Mouse (Mus musculus) cerebellum, adult (tissue): ENCODE measurements at regions not wholly inside any gene's neighbourhood (a gene's known extent, or its start where the extent isn't known, plus 50 kb on each side); places are given as distances from the start of the nearest gene placed in this dataset.

Source experiments
- ATAC-seq: cut with Nextera tagmentation; 2 replicates; pipeline ENCODE4 v1.9.2; 2017; ENCODE audit warnings: mild to moderate bottlenecking, moderate library complexity, mixed read lengths; ENCODE audit not compliant: insufficient number of reproducible peaks, low FRiP score, low TSS enrichment

- no peak for ATAC-seq
Observed at GRCm38 (mm10) chr14:36624822-36625221, 343.8 kb downstream of the Ccser2 start.

DNA sequence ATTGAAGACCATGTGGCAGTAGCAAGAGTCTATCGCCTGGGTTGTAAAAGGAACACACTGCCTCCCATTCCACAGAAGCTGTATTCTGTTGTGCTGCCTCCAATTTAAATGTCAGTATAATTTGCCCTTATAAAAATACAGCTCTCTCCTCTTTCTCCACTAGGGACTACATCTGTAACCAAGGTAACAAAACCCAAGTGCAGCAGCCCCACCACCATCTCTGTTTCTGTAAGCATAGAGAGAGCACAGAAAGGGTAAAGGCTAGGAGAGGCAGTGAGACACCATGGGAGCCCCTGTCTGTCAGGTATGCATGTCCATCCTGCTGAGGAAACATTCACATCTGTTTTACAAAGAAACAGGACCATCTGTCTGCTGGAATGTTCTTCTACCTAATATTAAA lies 344.4 kb downstream of the Ccser2 start:
- no peak for ATAC-seq

DNA sequence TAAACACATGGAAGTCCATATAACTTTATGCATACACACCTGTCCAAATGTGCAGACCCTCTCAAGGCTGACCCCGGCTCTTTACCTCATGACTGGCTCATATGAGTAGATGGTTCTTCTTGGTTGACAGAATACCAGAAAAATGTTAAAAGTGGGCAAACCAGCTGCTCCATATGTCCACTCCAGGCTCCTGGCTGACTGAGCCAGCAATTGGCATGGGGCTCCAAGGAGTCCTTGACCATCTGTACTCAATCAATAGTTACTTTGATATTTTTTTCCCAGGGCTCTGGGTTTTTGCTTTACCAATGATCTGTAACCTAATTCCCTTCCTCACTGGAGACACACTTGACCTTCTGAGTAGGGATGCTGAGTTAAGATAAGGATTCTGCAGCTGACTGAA lies 345.5 kb downstream of the Ccser2 start:
- ATAC-seq, result no peak

GRCm38 (mm10) chr14:36618459-36619085 lies 350.0 kb downstream of the Ccser2 start:
- ATAC-seq, result no peak

DNA sequence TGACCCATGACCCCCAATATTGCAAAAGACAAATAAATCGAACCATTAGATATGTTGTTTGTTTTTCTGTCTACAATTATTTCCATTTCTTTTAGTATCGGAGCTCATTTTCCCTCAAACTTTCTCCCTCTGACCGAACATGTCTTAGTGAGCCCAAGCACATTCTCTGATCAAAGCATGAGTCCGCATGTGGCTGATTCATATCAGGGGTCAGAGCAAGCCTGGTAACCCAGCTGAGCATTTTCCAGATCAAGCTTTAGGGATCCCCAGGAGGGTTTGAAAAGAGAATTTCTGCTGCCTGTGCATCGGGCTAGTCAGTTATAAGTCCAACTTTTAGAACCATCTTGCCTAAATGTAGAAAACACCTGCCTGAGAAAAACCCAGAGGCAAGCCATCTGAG lies 350.6 kb downstream of the Ccser2 start:
- no peak for ATAC-seq

GRCm38 (mm10) chr14:36614926-36615325 lies 353.7 kb downstream of the Ccser2 start:
- no peak; the same call in 1 of the 2 replicates for ATAC-seq

GRCm38 (mm10) chr14:36612860-36613259 lies 355.7 kb downstream of the Ccser2 start:
- peak; percentile 10; the same call in 1 of the 2 replicates for ATAC-seq

DNA sequence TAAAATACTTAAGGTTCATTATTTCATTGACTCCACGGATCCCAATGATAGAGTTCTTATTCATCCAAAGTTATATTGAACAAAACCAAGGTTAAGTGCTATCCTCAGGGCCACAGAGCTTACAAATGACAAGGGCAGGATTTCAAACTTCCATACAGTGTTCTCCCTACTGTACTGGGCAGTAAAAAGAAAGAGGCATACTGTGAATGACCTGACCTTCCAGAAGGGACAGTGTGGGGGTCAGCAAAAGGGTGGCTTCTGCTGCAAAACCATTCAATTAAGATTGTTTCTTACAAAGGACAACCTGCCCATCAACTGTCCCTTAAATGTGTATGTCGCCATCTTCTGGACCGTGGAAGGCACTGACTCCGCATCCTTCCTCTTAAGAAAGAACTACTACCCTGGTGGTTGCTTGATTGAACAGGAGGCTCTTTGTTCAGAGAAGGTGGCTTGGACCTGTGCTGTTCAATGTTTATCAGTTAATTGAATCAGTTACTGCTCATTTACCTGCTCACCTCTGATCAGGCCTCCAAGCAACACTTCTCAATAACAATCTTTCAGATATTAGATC lies 384.4 kb downstream of the Ccser2 start:
- ATAC-seq, result no peak

GRCm38 (mm10) chr14:36583338-36584064 lies 385.1 kb downstream of the Ccser2 start:
- no peak for ATAC-seq

DNA sequence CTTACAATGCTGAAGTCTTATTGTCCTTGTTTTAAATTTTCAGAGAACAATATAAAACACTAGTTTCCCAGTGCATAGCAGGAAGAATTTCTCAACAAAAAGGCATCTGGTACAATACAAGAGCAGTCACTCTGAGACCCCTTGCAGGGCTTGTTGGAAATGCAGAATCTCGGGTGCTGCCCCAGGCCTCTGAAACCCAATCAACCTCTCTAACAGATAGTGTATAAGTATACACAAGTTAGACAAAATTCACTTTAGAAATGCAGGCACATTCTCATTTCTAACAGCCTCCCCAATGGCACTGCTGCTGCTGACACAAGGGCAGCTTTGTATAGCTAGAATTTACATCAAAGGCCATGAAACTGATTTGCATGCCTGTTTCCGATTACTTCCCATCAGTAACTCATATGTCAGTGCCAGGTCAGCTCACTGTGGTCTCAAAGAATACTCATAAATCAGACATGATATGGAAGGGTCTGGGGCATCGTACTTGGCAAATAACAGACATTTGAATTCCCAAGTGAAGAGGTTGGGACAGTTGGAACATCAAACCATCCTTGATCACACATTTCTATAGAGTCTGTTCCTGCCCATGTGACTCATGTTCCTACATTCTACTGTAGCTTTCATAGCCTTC lies 405.2 kb downstream of the Ccser2 start:
- no peak for ATAC-seq

DNA sequence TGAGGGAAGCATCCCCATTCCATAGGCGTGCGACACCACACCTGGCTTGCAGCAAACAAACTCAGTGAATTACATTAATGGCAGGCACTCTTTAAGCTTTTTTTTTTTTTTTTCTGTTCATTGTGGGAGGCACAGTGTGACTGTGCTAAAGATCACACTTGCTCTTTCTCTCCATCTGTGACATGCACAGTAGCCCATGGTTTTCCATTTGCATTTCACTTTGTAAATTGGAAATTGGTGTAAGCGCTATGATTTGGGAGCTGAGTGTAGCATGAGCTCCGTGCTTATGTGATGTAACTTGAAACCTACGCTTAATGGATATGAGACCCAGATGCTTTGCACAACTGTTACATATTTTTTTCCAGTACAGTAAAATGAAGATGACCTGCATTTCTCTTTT lies 431.2 kb downstream of the Ccser2 start:
- no peak for ATAC-seq

GRCm38 (mm10) chr14:36527310-36527709 lies 432.6 kb downstream of the 4930474N05Rik start:
- no peak for ATAC-seq

DNA sequence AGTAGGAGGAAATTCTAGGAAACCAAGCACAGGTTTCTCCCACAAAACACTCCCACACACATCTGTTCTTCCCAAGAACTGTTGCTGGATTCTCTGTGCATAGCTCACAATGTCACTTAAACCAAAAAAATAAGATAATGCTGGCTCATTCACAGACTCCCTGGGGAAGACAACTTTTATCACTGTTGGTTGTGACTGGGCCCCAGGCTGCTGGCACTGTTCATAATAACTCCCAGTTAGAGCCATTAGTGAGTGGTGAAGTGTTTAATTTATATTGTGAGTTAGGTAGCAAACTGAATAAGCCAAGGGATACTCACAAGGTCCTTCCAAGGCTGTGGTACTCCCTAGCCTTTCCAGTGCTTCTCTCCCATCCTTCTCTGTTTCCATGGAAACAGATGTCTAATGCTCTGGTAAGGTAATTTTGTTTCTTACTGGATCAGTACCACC lies 430.9 kb downstream of the 4930474N05Rik start:
- ATAC-seq, result no peak

- ATAC-seq, result no peak
Observed at GRCm38 (mm10) chr14:36502076-36502994, 407.6 kb downstream of the 4930474N05Rik start.

DNA sequence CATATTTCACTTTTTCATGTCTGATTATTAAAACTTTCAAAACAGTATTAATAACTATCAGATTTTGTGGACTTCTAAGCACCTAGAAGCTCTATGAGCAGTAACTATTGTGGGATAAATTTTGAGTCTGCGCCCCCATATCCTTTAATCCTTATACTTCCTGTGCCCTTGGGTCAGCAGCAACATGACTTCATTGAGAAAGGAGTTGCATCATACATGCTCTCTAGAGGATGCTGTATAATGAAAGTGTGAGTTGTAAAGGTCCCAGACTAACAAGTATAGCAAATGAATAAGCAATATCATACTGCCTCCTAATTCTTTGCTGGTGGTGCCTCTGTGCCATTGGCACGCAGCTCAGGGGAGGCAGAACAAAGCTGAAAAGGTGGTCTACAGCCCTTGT lies 404.6 kb downstream of the 4930474N05Rik start:
- no peak for ATAC-seq

GRCm38 (mm10) chr14:36485499-36485898 lies 390.8 kb downstream of the 4930474N05Rik start:
- no peak for ATAC-seq

- no peak for ATAC-seq
Observed at GRCm38 (mm10) chr14:36471617-36472016, 376.9 kb downstream of the 4930474N05Rik start.

GRCm38 (mm10) chr14:36470362-36470761 lies 375.6 kb downstream of the 4930474N05Rik start:
- no peak for ATAC-seq

DNA sequence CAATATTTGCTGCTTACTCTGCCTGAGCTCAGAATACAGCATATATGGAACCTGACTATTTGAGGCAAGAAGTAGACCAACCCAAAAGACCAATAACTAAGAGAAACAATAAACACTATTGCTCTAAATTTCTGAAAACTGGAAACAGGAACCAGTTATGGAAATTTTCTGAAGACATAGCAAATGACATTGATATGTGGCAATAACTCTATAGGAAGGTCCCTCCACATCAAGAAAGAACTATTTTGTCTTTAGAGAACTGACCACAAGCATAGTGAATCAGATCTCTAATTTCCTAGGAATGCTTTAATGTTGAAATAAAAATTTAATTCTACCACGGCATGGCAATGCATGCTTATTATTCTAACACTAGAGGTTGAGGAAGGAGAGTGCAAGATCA lies 358.3 kb downstream of the 4930474N05Rik start:
- no peak for ATAC-seq

DNA sequence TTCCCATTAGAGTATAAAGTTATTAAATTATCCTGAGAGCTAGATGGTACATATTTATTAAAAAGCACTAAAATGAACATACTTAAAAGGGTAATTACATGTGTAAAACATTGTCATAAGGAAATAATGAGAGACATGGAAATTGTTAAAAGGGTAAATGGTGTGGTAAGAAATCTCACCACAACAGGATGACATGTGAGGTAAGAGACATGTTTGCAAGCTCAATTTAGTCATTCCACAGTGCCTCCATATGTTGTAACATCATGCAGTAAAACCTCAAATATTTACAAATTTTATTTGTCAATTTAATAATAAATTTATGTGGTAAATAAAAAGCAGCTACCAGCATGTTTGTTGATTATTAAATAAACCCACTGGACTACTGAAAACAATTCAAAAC lies 355.4 kb downstream of the 4930474N05Rik start:
- no peak for ATAC-seq
